Mouse (Mus musculus) thymus, postnatal 4 days (tissue): ENCODE measurements around the gene Rtl6.
A peak's percentile ranks its signal among the peaks of the same experiment; 100 is the strongest.

ENCODE experiments used
- DNase-seq: peaks from one replicate; pipeline ENCODE4 v3.0.0; 2021

Gene Rtl6

GRCm38 (mm10) chr15:84536611-84537010 is 21.0 kb downstream of the Rtl6 start:
- no peak for DNase-seq

DNA sequence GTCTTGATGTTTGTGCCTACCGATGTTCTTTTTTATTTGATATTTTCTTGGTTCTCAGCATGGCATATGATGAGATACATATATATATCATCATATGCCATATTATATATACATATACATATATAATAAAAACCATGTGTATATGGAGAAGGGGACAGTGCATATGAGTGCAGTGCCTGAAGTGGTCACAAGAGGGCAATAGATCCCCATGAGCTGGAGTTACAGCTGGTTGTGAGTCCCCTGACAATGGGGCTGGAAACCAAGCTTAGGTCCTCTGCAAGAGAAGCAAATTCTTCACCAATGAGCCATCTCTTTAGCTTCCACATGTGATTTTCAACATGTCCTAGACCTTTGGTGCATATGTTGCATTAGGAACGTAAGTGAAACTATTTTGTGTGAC is 21.7 kb downstream of the Rtl6 start:
- DNase-seq = peak; percentile 76

DNA sequence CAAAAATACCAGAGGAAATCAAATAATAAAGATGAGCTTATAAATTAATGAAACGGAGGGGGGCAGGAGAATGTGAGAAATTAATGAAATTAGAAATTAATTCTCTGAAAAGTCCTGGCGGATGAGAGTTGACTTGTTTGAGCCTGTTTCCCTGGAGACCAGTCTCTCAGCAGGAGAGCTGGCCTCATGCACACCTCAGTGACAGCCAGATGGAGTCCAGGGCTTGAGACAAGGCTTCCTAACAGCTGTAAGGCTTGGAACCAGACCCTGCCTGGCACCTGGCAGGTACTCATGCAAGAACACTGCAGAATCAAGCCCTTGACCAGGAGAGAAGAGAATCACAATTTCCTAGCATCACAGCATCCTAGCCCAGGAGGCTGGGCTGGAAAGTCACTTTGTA is 25.4 kb downstream of the Rtl6 start:
- no peak for DNase-seq

DNA sequence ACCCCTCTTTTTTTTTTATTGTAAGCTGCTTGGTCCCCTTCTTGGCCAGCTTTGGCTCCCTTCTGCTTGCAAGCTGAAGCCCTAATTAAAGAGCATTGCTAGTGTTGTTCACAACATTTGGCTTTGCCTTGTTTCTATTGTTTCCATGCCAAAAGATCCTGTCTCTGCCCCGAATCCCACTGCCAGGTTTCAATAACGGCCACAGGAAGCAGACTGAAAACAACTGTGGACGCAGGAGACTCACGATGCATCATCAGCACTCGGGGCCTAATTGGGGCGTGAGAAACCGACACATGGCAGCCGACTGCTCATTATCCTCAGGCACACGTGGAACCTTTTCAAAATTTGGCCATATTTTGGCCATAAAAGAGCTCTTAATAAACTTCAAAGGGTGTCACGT is 26.1 kb downstream of the Rtl6 start:
- DNase-seq = no peak

DNA sequence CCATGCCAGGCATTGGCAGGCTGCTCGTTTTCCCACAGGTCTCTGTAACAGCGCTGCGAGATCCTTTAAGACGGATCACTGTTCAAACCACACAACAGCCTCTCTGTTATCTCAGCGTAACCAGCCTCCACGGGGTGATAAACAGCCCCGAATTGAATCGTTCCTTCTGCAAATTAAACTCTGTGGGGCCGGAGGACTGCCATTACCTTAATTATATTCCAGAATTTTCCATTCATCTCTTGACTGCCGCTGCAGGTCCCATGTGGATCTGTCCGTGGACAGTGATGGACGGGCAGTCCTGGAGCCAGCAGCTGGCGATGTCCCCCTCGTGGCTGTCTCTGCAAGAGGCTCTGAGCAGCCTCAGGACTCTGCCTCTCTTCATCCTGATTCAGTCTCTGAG is 30.7 kb downstream of the Rtl6 start:
- DNase-seq = no peak

DNA sequence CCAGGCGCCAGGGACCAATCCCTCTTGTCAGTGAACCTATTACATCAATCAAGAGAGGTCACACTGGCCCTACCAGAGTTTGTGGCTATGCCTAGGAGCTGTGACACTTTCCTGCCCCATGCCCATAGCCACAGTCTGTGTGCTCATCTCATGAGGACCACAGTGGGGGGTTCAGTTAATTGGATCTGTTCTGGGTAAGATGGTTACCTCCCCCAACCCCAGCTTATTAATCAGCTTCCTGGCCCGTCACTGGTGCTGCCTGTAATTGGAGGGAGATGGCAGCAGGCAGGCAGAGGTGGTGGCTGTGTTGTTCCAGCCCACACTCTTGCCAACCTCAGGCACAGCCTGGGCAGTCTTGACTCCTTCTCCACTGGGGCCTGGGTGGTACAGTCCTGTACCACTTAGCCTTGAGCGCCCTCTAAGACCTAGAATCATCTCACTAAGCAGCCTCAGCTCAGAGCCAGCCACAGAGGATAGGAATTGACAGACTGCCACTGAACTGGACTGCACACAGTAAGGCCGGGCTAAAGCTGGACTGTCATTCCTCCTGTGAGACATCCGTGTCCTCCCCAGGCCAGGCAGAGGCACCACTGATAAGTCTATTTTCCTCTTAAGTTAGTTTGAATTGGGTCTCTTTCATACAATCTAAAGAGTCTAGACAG is 32.3 kb downstream of the Rtl6 start:
- no peak for DNase-seq

- DNase-seq = no peak
These were observed 34.5 kb downstream of the Rtl6 start for GRCm38 (mm10) chr15:84522953-84523689.

GRCm38 (mm10) chr15:84521486-84521885 is 36.1 kb downstream of the Rtl6 start:
- no peak for DNase-seq

DNA sequence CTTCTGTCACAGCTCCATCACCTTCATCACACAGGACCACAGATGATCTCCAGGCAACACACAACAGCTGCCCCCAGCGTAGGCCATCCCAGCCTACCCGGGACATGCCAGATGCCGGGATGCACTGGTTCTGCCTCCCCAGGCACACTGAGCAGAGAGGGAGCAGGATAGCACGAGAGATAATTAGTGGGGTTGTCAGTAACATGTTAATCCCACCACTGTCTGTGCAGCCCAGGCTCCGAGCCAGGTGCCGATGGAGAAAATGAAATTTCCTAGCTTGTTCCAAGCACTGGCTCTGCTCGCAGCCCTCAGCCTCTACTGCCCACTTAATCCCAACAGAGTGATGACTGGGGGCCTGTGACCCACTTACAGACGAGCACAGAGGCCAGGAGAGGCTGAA is 39.1 kb downstream of the Rtl6 start:
- DNase-seq = no peak

GRCm38 (mm10) chr15:84512626-84513296 is 44.9 kb downstream of the Rtl6 start:
- DNase-seq = peak; percentile 52

DNA sequence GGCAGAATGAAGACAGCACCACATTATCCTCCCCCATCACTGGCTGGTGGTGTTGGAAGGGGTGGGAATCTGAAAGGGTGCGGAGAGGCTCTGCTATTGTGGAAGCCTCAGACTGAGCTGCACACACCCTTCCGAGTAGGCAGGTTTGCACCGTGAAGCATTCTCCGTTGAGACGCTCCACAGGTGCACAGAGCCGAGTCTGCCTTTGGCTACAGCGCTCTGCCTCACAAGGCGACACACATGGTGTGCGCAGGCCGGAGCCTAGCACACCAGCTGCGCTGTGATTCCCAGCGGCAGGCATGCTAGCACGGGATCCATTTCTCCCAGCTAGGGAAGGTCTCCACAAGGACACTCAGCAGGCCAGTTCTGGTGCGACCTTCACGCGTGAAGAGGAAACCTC is 47.6 kb downstream of the Rtl6 start:
- no peak for DNase-seq

GRCm38 (mm10) chr15:84509161-84509560 is 48.5 kb downstream of the Rtl6 start:
- DNase-seq = no peak

GRCm38 (mm10) chr15:84506026-84506425 is 51.6 kb downstream of the Rtl6 start:
- DNase-seq = no peak

DNA sequence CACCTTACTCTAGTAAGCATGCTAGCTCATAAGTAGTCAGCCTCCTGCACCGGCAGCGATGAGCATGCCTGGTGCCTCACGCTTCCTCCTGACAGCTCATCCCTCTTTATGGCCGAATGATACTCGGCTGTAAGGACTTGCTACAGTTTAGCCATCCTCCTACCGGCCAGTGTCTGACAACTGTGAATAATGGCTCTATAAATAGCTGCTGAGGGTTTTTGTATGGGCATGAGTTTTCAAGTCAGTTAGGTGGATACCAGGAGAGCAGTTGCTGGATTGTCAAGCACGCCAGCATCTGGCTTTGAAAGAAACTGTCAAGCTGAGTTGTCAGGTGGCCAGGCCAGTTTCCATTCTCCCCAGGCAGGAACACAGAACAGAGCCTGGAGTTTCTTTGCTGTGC is 52.7 kb downstream of the Rtl6 start:
- no peak for DNase-seq
